Mouse (Mus musculus) colon, adult 2 months (tissue): Measurements from ENCODE around the gene Nxn. TPM values are rescaled to one million over a fixed set of nuclear protein-coding genes. Genes with fewer than 3 reads are reported as not detected.

Experiments
- polyA plus RNA-seq: library from polyadenylated mRNA; depleted of rRNA; stranded (reverse); fragments of >200 nt; gene quantifications from 2 replicates; pipeline ENCODE4 v1.2.3, GENCODE M21; 2012; rRNA removed

The Nxn gene
- polyA plus RNA-seq, result 16.0 and 17.8 TPM in 2 replicates

GRCm38 (mm10) chr11:76398798-76399586, at the start of gene Nxn:
Nxn (minus strand) TSS chr11:76399140.

GRCm38 (mm10) chr11:76406702-76407583, 8.0 kb upstream of the Nxn start, which contains the start of gene Timm22:
Timm22 (plus strand) TSS chr11:76406952.

GRCm38 (mm10) chr11:76242901-76243810, 155.8 kb downstream of the Nxn start, which contains the start of the genes Mrm3 and Glod4:
Mrm3 (plus strand) TSS chr11:76243715.
Glod4 (minus strand) TSS chr11:76243725.

GRCm38 (mm10) chr11:76217390-76217800, 181.5 kb downstream of the Nxn start, which contains the start of the genes Dbil5 and Gemin4:
Dbil5 (plus strand) TSS chr11:76217608.
Gemin4 (minus strand) TSS chr11:76217664.

Other genes starting within 250 kb of the Nxn start
- 28.7 and 29.1 TPM in 2 replicates for gene Vps53, start 219.5 kb downstream of the Nxn start, polyA plus RNA-seq
- 96.8 and 108 TPM in 2 replicates for gene Fam57a, start 219.5 kb downstream of the Nxn start, polyA plus RNA-seq
- gene Dbil5, start 181.5 kb downstream of the Nxn start, polyA plus RNA-seq, result 0.41 TPM in 1 of 2 replicates, not detected in the other
- 7.0 and 7.2 TPM in 2 replicates for gene Gemin4, start 181.5 kb downstream of the Nxn start, polyA plus RNA-seq
- 5.0 and 7.7 TPM in 2 replicates for gene Mrm3, start 155.4 kb downstream of the Nxn start, polyA plus RNA-seq
- gene Glod4, start 155.4 kb downstream of the Nxn start, polyA plus RNA-seq, result 3.2 and 4.8 TPM in 2 replicates
- 15.9 and 17.0 TPM in 2 replicates for gene Timm22, start 7.8 kb upstream of the Nxn start, polyA plus RNA-seq
- gene Abr, start 223.2 kb upstream of the Nxn start, polyA plus RNA-seq, result 97.7 and 114 TPM in 2 replicates